Mouse (Mus musculus) C2C12 (cell line): Measurements from ENCODE around the gene Camk2b.

Experiments
- CEBPB ChIP-seq: IDR thresholded peaks from one replicate; pipeline ENCODE4 v1.6.1; 2011; ENCODE audit warnings: low read depth, mild to moderate bottlenecking, control low read depth, moderate library complexity
- CTCF ChIP-seq: IDR thresholded peaks from one replicate; pipeline ENCODE4 v1.5.1; 2011; ENCODE audit not compliant: control insufficient read depth, insufficient read depth, insufficient read length
- MYOD1 ChIP-seq: IDR thresholded peaks from one replicate; pipeline ENCODE4 v1.6.1; 2011; ENCODE audit warnings: low read depth; ENCODE audit not compliant: control insufficient read depth, insufficient read length
- MYOG ChIP-seq: IDR thresholded peaks from one replicate; pipeline ENCODE4 v1.6.1; 2011; ENCODE audit not compliant: control insufficient read depth, insufficient read length; ENCODE audit errors: extremely low read depth
- USF1 ChIP-seq: IDR thresholded peaks from one replicate; pipeline ENCODE4 v1.6.1; 2011; ENCODE audit warnings: low read depth, mild to moderate bottlenecking, control low read depth, moderate library complexity

- no peak for TF ChIP-seq CTCF
- TF ChIP-seq USF1: no peak
- no peak for TF ChIP-seq CEBPB
- no peak for TF ChIP-seq MYOG
- TF ChIP-seq MYOD1: no peak
These were observed 48.5 kb downstream of the Camk2b start for GRCm38 (mm10) chr11:6017484-6018140.
